In the genomic region with DNA sequence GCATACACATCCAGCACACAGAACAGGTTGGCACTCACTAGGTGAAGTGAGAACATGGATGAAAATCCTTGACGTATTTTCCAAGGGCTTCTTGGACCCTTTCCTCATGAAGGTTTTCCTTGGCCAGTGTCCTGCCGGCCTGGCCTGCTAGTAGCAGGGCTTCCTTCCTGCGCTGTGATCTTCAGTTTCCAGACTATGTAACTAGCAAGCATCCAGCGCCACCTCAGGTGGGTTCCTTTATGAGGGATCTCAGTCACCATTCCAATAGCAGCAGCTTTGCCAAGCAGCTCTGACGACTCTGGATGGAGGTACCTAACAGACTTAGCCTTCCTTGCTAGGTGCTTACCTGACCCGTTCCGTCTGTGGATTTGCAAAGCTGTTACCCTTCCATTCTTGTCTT, we compare ENCODE assay signal across 31 mouse cellular contexts. TPM values are rescaled to one million over a fixed set of nuclear protein-coding genes. Genes with fewer than 3 reads are reported as not detected.
"Had no signal": no experiment of that assay in that cellular context is flagged by ENCODE, and none has a peak within 500 bp of the region (broad histone marks: within the 10 kb centered on the region; RNA-seq: fewer than 3 reads in every experiment).

No protein-coding gene starts in this region.

- DNase-seq: kidney, adult 18-20 months; kidney, adult 9 months; kidney, postnatal 14 days; kidney, postnatal 4 days; layer of hippocampus, postnatal 36 days; liver; lung, adult 18-20 months; lung, postnatal 10 days; lung, postnatal 36 days; thymus, adult 18-20 months; thymus, postnatal 36 days had no signal

- H3K9ac ChIP-seq: limb, embryonic 13.5 days; liver, embryonic 12.5 days; liver, embryonic 15.5 days; lung, embryonic 15.5 days had no signal

- H3K9me3 ChIP-seq: limb, embryonic 13.5 days; liver, embryonic 12.5 days; liver, embryonic 15.5 days; lung, embryonic 15.5 days; megakaryocyte, embryonic 14.5 days; midbrain, embryonic 10.5 days had no signal

- H3K27ac ChIP-seq: left cerebral cortex, adult 2 months; limb, embryonic 13.5 days; liver, embryonic 12.5 days; liver, embryonic 15.5 days; lung, embryonic 15.5 days; midbrain, embryonic 10.5 days had no signal

- ATAC-seq: liver, embryonic 12.5 days; midbrain, embryonic 16.5 days had no signal

- H3K4me3 ChIP-seq: left cerebral cortex, adult 2 months; limb, embryonic 13.5 days; liver, embryonic 12.5 days; liver, embryonic 15.5 days; lung, embryonic 15.5 days; megakaryocyte, embryonic 14.5 days; midbrain, embryonic 10.5 days had no signal

- H3K4me1 ChIP-seq: liver, embryonic 15.5 days; lung, embryonic 15.5 days had no signal

- H3K27me3 ChIP-seq: limb, embryonic 13.5 days; liver, embryonic 12.5 days; liver, embryonic 15.5 days; lung, embryonic 15.5 days; megakaryocyte, embryonic 14.5 days had no signal

- H3K4me2 ChIP-seq: limb, embryonic 13.5 days; liver, embryonic 12.5 days; liver, embryonic 15.5 days; lung, embryonic 15.5 days had no signal

RNA-seq across cellular contexts. Expression of a gene that starts 54.3 kb away (rescaled TPM):
- total RNA-seq: layer of hippocampus, adult 18-20 months; layer of hippocampus, postnatal 10 days; layer of hippocampus, postnatal 36 days; left cerebral cortex, adult 2 months; left cerebral cortex, postnatal 10 days; left cerebral cortex, postnatal 36 days had no signal
- polyA plus RNA-seq: kidney, embryonic 16.5 days; limb, embryonic 13.5 days; liver, embryonic 12.5 days; liver, embryonic 15.5 days; lung, embryonic 15.5 days; midbrain, embryonic 10.5 days; midbrain, embryonic 16.5 days; neural tube, embryonic 11.5 days; neural tube, embryonic 14.5 days; small intestine, adult 2 months; spleen, adult 2 months; stomach, embryonic 16.5 days; testis, adult 2 months; urinary bladder, adult 2 months had no signal
